Mouse (Mus musculus) bone marrow macrophage, adult 2 months (primary cell): ENCODE data around the gene Draxin.

ENCODE experiments used
- CTCF ChIP-seq: IDR thresholded peaks from 2 replicates; pipeline ENCODE4 v1.5.1; 2012; ENCODE audit warnings: low read depth, mild to moderate bottlenecking, low read length, moderate library complexity
- POLR2A ChIP-seq: IDR thresholded peaks from 2 replicates; pipeline ENCODE4 v1.6.1; 2012; ENCODE audit warnings: mild to moderate bottlenecking, low read depth, low read length, borderline replicate concordance

DNA sequence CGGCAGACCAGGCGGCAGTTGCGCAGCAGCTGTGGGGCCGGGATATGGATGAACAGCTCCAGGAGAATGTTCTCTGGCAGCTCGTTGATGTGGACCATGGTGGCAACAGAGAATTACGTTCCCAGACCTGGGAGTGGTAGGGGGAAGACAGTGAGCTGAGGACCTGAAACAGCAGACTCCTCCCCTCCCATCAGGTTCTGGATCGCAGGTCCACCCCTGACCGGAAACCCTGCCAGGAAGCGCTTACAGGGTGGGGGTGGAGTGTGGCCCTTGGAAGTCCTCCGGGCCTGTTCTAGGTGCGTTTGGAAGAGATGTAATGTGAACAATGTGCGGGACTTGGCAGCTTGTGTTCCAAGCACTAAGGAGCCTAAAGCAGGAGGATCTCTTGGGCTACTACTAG lies 19.0 kb upstream of the Draxin start:
- TF ChIP-seq CTCF (no peak), POLR2A (no peak)
